Mouse (Mus musculus) embryo, embryonic 11 days (tissue): ENCODE results near the gene Gipc3.

ENCODE experiments used
- DNase-seq: peaks from one replicate; pipeline ENCODE4 v3.0.0-alpha.2; 2015

Gene Gipc3

DNA sequence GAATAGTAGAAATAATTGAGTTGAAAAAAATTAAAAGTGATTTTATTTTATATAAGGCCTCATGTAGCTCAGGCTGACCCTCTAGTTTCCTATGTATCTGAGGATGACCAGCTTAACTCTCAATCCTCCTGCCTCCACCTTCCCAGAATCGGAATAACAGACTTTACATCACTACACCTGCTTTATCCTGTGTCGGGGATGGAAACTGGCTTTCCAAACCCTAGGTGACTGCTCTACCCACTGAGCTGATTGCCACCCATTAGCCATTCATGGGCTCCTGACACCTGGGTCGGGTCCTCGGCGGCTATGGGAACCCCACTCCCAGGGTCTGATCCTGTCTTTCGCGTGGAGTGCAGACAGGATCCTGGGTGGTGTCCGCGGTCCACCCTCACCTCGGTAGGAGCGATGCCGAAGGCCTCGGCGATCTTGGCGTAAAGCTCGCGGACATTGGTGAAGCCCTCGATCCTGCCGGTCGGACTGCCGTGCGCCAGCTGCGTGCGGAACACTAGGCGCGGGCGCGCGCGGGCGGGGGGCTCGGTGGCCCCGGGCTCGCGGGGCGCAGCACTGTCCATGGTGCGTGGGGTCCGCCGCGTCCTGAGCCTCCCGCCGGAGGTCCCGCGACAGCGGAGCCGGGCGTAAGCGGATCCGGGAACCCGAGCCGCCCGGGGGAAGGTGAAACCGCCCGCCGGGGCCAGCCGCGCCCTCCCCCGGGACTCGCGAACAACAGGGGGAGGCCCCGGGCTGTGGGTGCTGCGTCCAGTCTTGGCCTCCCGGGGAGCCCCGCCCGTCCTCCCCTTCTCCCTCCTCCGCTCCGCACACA, at the start of gene Gipc3:
TSS of gene Gipc3 (minus strand) at position 581 of the 820 bp plus-strand sequence.
- DNase-seq = no peak

- DNase-seq = no peak
Observed at GRCm38 (mm10) chr10:81392781-81393185, 49.7 kb upstream of the Gipc3 start, which contains the start of gene Smim24. Gene Smim24 (plus strand): TSS chr10:81393051.

DNA sequence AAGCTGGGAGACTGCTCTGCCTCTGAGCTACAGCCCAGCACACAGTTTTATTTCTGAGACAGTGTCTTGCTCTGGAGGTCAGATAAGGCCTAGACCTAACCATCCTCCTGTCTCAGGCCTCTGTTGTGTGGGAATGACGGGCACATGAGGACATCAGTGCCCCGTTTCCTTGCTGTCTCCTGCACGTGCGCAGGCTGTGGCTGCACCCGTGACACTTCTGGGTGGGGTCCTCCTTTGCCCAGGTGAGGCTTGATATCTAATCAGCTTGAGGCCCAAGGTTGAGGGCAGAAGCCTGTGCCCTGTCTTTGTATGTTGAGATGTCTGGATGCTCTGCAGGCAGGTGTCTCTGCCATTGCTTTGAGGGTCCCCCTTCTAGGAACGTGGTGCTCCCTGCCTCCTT, 49.2 kb upstream of the Gipc3 start:
- DNase-seq = no peak

GRCm38 (mm10) chr10:81390678-81390965, 47.6 kb upstream of the Gipc3 start:
- DNase-seq = no peak

GRCm38 (mm10) chr10:81389801-81390677, 47.0 kb upstream of the Gipc3 start:
- no peak for DNase-seq

DNA sequence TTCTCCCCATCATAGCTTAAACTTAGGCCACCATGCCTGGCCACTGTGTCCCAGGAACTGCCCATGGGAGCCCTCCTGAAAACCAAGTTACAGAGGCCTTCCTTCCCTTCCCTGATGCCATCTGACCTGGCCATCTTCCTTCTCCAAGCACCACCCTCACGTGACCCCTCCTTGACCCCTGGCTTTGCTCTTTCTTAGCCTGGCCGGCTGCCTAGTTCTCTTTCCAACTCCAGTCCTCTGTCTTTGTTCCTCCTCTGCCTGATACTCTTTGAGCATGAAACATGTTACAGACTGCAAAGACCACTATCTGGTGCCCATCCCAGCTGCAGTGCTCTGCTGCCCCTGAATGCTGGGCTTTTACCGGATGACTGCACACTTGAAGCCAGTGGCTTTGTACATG, 46.3 kb upstream of the Gipc3 start:
- no peak for DNase-seq

GRCm38 (mm10) chr10:81388505-81389055, 45.5 kb upstream of the Gipc3 start, which contains the start of gene Gm48552:
Gene Gm48552 (plus strand): TSS chr10:81389005.
- no peak for DNase-seq

DNA sequence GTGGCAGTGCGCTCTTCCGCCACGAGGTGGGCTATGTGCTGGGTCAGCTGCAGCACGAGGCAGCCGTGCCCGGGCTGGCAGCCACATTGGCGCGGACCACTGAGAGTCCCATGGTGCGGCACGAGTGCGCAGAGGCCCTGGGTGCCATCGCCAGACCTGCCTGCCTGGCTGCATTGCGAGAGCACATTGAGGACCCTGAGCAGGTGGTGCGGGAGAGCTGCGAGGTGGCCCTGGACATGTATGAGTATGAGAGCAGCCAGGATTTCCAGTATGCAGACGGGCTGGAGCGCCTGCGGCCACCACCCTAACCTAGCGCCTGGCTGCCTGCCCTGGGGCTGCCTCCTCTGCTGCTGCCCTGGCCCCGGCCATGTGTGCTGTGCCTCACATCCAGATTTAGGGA, 44.6 kb upstream of the Gipc3 start:
- DNase-seq = no peak

- DNase-seq = no peak
Observed at GRCm38 (mm10) chr10:81385603-81386306, 42.7 kb upstream of the Gipc3 start.

DNA sequence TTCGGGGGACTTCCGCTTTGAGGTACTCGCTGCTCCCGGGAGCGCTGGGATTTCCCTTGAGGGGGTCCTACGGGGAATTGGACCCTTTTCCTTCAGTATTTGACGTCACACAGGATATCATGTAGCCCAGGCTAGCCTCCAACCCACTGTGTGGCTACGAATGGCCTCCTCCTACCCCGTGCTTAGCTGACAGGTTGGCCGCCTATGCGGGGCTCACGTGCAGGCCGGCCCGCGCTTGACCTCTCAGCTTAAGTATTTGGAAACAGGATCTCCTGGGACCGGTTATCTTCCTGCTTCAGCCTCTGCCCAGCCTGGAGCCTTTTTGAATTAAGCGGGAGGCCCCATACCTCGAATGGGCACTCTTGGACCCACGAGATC, 41.5 kb upstream of the Gipc3 start:
- DNase-seq = no peak

GRCm38 (mm10) chr10:81383802-81384604, 40.9 kb upstream of the Gipc3 start, which contains the start of the genes Dohh and Gm48551:
Gene Dohh (plus strand): TSS chr10:81384428.
Gene Gm48551 (plus strand): TSS chr10:81384466.
- peak; percentile 99 for DNase-seq

- DNase-seq = no peak
Observed at GRCm38 (mm10) chr10:81382039-81382438, 39.0 kb upstream of the Gipc3 start.

DNA sequence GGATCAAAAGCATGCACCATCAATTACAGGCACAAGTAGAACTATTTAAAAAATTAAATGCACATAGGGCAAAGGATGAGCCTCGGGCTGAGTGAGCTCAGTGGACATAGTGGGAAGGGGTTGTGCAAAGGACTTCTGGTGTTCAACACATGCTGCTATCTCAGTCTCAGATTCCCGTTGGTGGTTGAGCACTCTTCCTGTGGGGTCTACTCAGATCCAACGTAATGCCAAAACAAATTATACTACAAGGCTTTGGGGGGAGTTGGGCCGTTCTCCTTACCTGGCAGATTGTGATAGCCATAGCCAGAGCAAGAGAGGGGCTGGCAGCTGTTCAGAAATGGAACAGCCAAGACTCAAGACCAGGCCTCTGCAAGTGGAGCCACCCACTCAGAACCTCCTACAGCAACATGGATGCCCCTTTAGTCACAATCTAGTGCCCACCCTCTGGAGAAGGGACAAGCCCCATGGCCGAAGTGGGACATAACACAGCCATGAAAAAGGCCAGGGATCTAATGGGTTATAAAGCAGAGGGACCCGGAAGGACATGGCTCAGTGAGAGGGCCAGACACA, 36.8 kb upstream of the Gipc3 start:
- no peak for DNase-seq

DNA sequence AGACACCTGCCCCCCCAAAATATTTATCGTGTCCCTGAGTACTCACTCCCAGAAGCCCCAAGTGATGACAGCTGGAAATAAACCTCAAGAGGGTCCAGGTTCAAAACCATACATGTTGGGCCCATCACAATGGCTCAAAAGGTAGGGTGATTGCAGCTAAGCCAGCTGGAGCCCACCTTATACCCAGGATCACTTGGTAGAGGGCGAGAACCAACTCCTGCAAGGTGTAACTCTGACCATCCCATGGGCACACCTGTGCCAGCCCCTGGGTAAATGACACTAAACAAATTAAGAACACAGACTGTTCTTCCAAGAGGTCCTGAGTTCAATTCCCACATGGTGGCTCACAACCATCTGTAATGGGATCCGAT, 36.1 kb upstream of the Gipc3 start:
- DNase-seq = no peak

- DNase-seq = peak; percentile 100
Observed at GRCm38 (mm10) chr10:81378553-81379182, 35.6 kb upstream of the Gipc3 start.

DNA sequence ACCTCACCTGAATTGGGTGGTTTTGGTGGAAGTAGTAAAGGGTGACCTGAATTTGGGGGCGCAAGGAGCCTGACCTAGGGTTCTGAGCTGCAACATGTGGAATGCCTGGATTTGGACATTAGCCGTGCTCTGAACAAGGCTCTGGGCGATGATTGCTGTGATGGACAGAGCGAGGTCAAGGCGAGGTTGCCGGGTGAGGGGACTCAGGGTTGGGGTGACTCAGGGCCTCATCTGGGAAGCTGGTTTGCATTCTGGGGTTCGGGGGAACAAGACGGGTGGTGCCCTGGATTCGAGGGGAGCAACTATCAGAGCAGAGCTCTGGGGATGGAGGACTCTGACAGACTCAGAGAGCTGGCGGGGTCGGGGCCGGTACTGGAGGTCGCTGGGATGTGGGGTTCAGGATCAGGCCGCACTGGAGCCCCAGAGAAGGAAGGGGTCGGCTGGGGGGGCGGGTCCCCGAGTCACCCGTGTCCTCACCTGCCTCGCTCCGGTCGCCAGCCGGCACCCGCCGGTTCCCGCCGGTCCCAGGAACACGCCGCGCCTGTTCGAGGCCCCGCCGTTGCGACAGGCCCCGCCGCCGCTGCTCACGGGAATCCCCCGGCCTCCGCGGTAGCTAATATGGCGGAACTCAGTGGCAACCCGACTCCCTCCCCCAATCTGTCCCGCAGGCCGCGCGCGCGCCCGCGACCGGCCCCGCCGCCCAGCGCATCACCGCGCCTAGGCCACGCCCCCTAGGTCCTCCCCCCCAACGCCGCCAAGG, 34.9 kb upstream of the Gipc3 start, which contains the start of gene Fzr1:
TSS of gene Fzr1 (minus strand) at position 724 of the 760 bp plus-strand sequence.
- DNase-seq = no peak

DNA sequence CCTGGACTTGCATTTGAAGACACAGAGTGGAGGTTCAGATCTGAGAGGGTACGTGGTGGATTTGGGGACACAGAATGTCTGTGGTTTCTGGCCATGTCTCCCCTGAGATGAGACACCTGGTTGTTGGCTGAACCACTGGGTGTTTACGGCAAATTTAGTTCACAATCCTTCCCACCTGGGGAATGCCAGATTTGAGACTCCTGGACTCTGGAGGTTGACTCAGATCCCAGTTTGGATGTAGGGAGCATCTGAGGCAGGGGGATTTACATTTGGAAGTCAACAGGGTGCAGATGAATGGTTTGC, 34.2 kb upstream of the Gipc3 start:
- DNase-seq = no peak

GRCm38 (mm10) chr10:81376561-81377361, 33.7 kb upstream of the Gipc3 start:
- DNase-seq = no peak

GRCm38 (mm10) chr10:81375322-81375721, 32.3 kb upstream of the Gipc3 start:
- no peak for DNase-seq

DNA sequence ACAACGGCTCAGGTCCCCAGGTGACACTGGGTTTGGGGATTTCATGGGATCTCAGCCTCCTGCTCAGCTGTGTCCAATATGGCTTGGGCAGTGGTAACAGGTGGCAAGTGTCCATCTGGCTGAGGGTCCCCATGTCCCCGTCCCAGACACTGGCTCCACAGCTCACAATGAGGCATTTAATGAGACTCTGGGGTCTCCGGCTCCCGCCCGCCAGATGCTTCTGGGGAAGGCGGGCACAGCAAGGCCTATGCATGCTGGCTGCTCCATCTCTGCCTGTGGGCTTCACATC, 24.1 kb upstream of the Gipc3 start:
- DNase-seq = no peak
